Mouse (Mus musculus) activated CD4-positive, CD25-positive, alpha-beta regulatory T cell, adult 4 months (primary cell): Measurements from ENCODE around the gene Strbp. TPM values are rescaled to one million over a fixed set of nuclear protein-coding genes. Genes with fewer than 3 reads are reported as not detected.
"Not testable (repeated sequence)": the region's sequence is repeated elsewhere in the genome, so short reads cannot be mapped to it uniquely, and the experiment has no call there.

Experiments
- ATAC-seq: one replicate; pipeline ENCODE4 v1.8.0; 2017
- polyA plus RNA-seq, 2 experiments: library from polyadenylated mRNA; unstranded; fragments of 100-300 nt; shearing (Covaris generic); gene quantifications; one replicate each; pipeline ENCODE4 v1.2.1; 2017

Gene Strbp
- polyA plus RNA-seq, 2 experiments from 2014 or later: 7.4 to 7.8 TPM

GRCm38 (mm10) chr2:37519286-37519640, 184.4 kb downstream of the Strbp start:
- no peak for ATAC-seq

GRCm38 (mm10) chr2:37518561-37519285, 184.9 kb downstream of the Strbp start:
- no peak for ATAC-seq

DNA sequence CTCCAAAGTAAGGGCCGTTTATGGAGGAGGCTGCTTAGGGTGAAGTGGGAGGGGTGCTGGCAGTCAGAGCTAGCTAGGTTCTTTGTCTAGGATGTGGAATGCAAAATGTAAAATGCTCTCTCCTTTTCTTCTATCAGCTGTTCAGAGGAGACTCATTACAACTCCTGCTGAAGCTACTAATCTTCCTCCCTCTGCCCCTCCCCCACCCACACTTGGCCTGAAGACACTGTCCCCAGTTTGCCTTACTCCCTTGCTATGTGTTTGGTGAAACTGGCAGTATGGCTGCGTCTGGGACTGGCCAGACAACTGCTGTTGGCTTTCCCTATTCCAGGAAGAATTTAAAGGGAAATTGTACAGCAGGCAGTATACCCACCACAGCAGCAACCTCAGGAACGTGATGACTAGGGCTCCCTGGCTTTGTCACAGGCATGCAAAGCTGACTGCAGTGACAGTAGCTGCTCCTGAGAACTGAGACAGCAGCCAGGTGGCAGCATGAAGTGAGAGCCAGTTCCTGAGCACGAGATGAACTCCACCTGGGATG, 186.7 kb downstream of the Strbp start:
- ATAC-seq: no peak

DNA sequence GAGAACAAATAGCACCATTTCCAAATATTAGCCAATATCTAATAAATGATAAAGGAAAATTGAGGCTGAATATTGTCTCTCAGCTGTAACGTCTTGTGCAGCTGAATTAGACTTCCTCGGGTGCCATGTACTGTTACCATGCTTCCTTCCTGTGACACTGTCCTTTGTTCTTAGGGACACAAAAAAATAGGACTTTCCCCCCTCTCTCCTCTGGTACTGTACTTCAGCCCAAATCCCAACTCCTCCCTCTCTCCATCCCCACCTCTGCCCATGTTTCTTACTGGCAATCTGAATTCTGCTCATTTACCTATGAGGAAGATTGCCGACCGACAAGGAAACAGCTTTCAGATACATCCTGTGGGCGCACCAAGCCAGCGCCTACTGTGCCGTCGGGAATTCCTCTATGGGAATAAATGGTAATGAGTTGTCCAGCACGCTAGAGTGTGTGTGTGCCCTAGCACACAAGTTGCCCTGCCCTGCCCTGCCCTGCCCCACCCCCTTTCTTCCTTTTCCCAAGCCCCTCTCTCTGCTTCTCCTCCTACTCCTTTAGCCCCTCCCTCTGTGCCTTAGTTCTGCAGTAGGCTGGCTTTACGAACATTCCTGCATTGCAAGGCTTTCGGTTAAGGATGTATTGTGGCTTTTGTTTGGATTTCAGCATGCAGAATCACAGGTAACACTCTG, 187.5 kb downstream of the Strbp start, which contains the start of gene Gpr21:
TSS of gene Gpr21 (plus strand) at position 303 of the 681 bp plus-strand sequence.
- ATAC-seq: no peak

- ATAC-seq: no peak
Measured at GRCm38 (mm10) chr2:37511134-37511901, 192.3 kb downstream of the Strbp start.

GRCm38 (mm10) chr2:37505856-37506255, 197.8 kb downstream of the Strbp start:
- not testable (repeated sequence) for ATAC-seq

- ATAC-seq: no peak
Measured at GRCm38 (mm10) chr2:37497321-37497720, 206.3 kb downstream of the Strbp start.

- ATAC-seq: no peak
Measured at GRCm38 (mm10) chr2:37488956-37489355, 214.7 kb downstream of the Strbp start.

DNA sequence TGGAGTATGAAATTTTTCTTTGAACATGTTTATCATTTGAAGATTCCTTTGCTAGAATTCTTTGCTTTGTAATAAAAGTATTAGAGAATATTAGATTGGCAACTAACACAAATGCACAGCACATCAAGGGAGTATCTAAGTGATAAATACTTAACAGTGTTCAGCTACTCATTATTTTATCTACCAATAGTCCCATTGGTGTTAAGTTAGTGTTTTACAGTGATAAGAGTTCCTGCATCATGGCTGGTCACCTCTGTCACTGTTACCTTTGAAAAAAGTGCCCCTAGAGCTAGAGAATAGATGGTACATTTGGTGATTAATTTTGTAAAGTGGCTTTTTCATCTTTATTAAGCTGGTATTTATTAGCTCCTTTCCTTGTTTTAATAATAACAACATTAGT, 217.3 kb downstream of the Strbp start:
- no peak for ATAC-seq

DNA sequence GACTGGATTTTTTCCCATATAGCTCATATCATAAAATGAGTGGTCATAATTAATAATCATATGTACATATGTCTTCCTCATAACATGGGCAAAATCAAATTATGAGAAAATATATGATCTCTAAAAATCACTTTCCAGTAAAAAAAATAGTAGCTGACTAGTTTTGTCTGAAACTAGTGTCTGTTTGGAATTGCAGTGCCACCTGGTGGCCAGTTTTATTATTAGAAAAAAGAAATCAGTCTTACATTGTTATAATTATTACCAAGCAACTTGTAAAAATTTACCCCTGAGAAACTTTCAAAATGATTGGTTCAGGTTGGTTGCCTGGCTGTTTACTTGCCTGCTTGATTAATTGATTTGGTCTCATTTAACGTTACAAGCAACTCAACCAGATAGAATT, 218.3 kb downstream of the Strbp start:
- no peak for ATAC-seq

- no peak for ATAC-seq
Measured at GRCm38 (mm10) chr2:37484165-37484564, 219.5 kb downstream of the Strbp start.

DNA sequence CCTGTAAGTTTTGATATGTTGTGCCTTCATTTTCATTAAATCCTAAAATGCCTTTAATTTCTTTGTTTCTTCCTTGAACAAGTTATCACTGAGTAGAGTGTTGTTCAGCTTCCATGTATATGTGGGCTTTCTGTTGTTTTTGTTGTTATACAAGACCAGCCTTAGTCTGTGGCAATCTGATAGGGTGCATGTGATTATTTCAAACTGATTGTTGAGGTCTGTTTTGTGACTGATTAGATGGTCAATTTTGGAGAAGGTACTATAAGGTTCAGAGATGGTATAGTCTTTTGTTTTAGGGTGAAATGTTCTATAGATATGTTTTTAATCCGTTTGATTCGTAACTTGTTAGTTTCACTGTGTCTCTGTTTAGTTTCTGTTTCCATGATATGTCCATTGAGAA, 223.6 kb downstream of the Strbp start:
- no peak for ATAC-seq

- no peak for ATAC-seq
Measured at GRCm38 (mm10) chr2:37479559-37479958, 224.1 kb downstream of the Strbp start.

DNA sequence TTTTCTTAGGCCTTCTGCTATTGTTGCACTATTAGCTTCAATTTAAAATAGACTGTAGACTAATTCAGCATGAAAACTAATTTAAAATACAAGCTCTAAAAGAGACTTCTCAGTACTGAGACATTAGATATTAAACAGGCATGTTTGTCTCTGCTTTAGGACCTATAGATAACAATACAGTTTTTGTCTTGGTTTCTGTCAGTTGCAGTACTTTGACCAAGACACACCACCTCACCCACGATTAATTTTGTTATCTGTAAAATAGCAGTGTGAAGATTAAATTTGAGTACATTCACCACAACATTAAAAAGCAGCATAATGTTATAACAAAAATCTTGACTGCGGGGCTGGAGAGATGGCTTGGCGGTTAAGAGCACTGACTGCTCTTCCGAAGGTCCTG, 237.4 kb downstream of the Strbp start:
- no peak for ATAC-seq

- no peak for ATAC-seq
Measured at GRCm38 (mm10) chr2:37460707-37461106, 243.0 kb downstream of the Strbp start.

GRCm38 (mm10) chr2:37452376-37452760, 251.3 kb downstream of the Strbp start:
- peak; percentile 30 for ATAC-seq

- peak; percentile 95 for ATAC-seq
Measured at GRCm38 (mm10) chr2:37451667-37452375, 251.8 kb downstream of the Strbp start.

DNA sequence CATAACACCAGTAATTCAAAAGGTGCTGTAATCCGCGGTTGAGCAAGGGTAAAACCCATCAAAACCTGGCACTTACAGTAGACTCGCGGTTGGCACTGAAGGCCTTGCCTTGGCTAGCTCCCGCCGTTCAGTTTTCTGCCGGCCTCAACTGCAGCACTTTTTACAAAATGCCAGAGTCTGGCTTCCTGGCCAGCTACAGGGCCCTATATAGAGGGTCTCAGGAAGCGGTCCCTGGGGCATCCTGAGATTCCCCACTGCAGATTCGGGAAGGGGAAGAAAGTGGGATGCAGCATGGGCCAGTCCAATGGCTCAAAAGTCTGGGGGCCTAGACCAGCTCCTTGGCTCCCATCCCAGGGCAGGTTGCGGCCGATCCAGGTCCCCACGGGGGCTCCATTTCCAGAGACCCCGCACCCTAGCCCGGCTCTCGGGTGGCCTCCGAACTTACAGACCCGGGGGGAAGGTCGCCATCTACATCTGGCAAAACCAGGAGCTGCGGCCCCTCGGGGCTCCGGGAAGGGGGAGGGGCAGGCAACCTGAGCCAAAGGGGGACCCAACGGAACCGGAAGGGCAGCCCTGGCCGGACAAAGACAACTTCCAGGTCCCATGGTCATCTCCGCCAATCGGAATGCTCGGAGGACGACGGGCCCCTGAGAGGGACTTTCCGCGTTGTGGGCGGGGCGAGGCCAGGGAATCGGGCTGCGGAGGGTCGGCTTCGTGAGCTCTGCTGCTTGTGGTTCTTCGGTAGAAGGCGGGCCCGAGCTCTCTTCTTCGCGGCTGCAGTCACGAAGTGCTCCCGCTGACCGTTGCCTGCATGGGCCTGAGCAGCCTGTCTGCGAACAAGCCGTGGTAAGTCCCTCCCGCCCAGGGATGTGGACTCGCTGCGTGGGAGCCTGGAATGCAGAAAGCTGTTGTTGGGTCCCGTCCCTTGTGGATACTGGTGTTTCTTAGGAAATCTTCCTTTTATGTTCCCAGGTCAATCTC, 260.8 kb downstream of the Strbp start, which contains the start of the genes Zbtb26, Zbtb6 and Rabgap1:
TSS of gene Zbtb26 (minus strand) at position 525 of the 981 bp plus-strand sequence.
TSS of gene Zbtb6 (minus strand) at position 561 of the 981 bp plus-strand sequence.
TSS of gene Rabgap1 (plus strand) at position 669 of the 981 bp plus-strand sequence.
- ATAC-seq: peak; percentile 96
